In the genomic region with DNA sequence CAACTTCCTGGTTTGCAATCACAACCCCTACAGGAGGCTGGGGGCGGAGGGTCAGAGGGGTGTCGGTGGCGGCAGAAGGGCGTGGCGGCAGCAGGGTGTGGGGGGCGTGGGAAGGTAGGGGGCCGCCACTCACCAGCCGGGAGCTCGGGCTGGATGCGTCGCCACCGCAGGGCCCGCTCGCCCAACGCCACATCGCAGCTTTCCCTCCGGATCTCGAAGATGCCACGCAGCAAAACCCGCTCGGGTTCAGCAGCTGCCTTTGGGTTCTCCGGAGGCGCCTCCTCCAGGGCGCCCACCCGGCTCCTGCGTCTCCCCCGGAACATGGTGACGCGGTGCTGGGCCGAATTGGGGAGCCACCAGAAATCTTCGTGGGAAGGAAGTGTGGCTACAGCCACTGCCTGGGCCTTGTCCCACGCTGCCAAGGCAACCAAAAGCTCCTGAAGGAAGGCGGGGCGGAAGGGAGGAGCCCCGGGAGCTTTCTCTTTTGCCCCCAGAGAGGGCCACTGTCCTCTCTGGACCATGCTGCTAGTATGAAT, we compare ENCODE assay signal across 8 mouse cellular contexts. TPM values are rescaled to one million over a fixed set of nuclear protein-coding genes. Genes with fewer than 3 reads are reported as not detected.
DNase-seq lines count a peak whose midpoint lies in the region; ATAC-seq and TF ChIP-seq lines count a peak whose summit lies in the region.

No protein-coding gene starts in this region.

- peak overlapping the region; percentile 46 for H3K4me3 ChIP-seq in kidney, embryonic 14.5 days (ENCODE audit: low read length)
- peak overlapping the region; percentile 43 for H3K4me3 ChIP-seq in intestine, postnatal 0 days (ENCODE audit: low read depth, low read length)

- no peak overlapping the region for H3K27ac ChIP-seq in kidney, embryonic 14.5 days (ENCODE audit: low read depth, low read length)
- no peak overlapping the region for H3K27ac ChIP-seq in intestine, postnatal 0 days (ENCODE audit: low read depth, low read length)

- H3K27me3 ChIP-seq in kidney, embryonic 14.5 days (ENCODE audit: control insufficient read depth, insufficient read depth, low read length) = no peaks in the 10 kb centered on the region; the same call in 1 of the 2 replicates
- peaks cover 10% of the 10 kb centered on the region; the same call in 1 of the 2 replicates for H3K27me3 ChIP-seq in intestine, postnatal 0 days (replicated peaks; ENCODE audit: control insufficient read depth, insufficient read depth, low read length)

- no peaks in the 10 kb centered on the region; the same call in none of the 2 replicates for H3K4me1 ChIP-seq in kidney, embryonic 14.5 days (ENCODE audit: control insufficient read depth, insufficient read depth, low read length)
- peaks cover 5% of the 10 kb centered on the region; the same call in 1 of the 2 replicates for H3K4me1 ChIP-seq in intestine, postnatal 0 days (replicated peaks; ENCODE audit: control insufficient read depth, insufficient read depth, low read length)

- no peak for TF ChIP-seq CTCF in intestine, postnatal 0 days (IDR thresholded peaks at IDR 0.05; ENCODE audit: low read depth)

- no peaks in the 10 kb centered on the region for H3K36me3 ChIP-seq in kidney, embryonic 14.5 days (ENCODE audit: control insufficient read depth, insufficient read depth, low read length)
- H3K36me3 ChIP-seq in intestine, postnatal 0 days (ENCODE audit: control insufficient read depth, insufficient read depth) = no peaks in the 10 kb centered on the region

- H3K4me2 ChIP-seq in kidney, embryonic 14.5 days (replicated peaks; ENCODE audit: low read depth, low read length) = peak overlapping the region; percentile 96
- H3K4me2 ChIP-seq in intestine, postnatal 0 days (replicated peaks; ENCODE audit: low read depth) = peak overlapping the region; percentile 79

- no peak for DNase-seq in kidney, adult 9 months
- peak; percentile 63 to 66 for DNase-seq in cerebellum, postnatal 10 days
- DNase-seq in lung, postnatal 10 days = peak; percentile 6
- DNase-seq in right cerebral cortex, postnatal 25 days = peak; percentile 43
- no peak for DNase-seq in adrenal gland, adult 18-20 months (ENCODE audit: low spot score in 2 of 2)

- peak; percentile 66 for ATAC-seq in kidney, embryonic 14.5 days (ENCODE audit: low FRiP score, low TSS enrichment)
- peak; percentile 94 for ATAC-seq in granulocyte monocyte progenitor cell, adult 5-6 weeks (replicated peaks; ENCODE audit: poor library complexity, severe bottlenecking)
- ATAC-seq in intestine, postnatal 0 days = no peak

- WGBS in kidney, embryonic 14.5 days = 1% methylated on average over 35 of the region's 35 CpGs
- WGBS in intestine, postnatal 0 days = 2% methylated on average over 35 of the region's 35 CpGs

- H3K9ac ChIP-seq in kidney, embryonic 14.5 days (ENCODE audit: low read depth, low read length) = peak overlapping the region; percentile 47
- H3K9ac ChIP-seq in intestine, postnatal 0 days (ENCODE audit: low read depth, low read length) = 0 out of 2 replicates have a peak overlapping the region, but pooled peaks have one; percentile 22

- no peaks in the 10 kb centered on the region for H3K9me3 ChIP-seq in kidney, embryonic 14.5 days (ENCODE audit: control insufficient read depth, low read length)
- no peaks in the 10 kb centered on the region for H3K9me3 ChIP-seq in intestine, postnatal 0 days (ENCODE audit: control insufficient read depth)

RNA-seq across cellular contexts. Expression of a gene that starts 27.9 kb away (rescaled TPM):
- not detected in 2 replicates for polyA plus RNA-seq in kidney, embryonic 14.5 days (2014; fragmentation: Nextera tagmentation; extraction: Ambion mirVana)
- not detected in 2 replicates for total RNA-seq in granulocyte monocyte progenitor cell, adult 5-6 weeks (2014; fragmentation: Nextera tagmentation)
- total RNA-seq in granulocyte monocyte progenitor cell, adult 5-6 weeks (2017) = not detected in 2 replicates
- 2.1 and 2.4 TPM in 2 replicates for polyA plus RNA-seq in intestine, postnatal 0 days (2015; fragmentation: Nextera tagmentation; extraction: Ambion mirVana)
- not detected for total RNA-seq in adrenal gland, adult 18-20 months (2021)

RNA-seq across cellular contexts. Expression of a gene that starts 27.9 kb away (rescaled TPM):
- polyA plus RNA-seq in kidney, embryonic 14.5 days (2014; fragmentation: Nextera tagmentation; extraction: Ambion mirVana) = 1.4 and 2.7 TPM in 2 replicates
- 6.8 and 11.2 TPM in 2 replicates for total RNA-seq in granulocyte monocyte progenitor cell, adult 5-6 weeks (2014; fragmentation: Nextera tagmentation)
- 7.1 and 10.4 TPM in 2 replicates for total RNA-seq in granulocyte monocyte progenitor cell, adult 5-6 weeks (2017)
- polyA plus RNA-seq in intestine, postnatal 0 days (2015; fragmentation: Nextera tagmentation; extraction: Ambion mirVana) = 0.34 and 1.2 TPM in 2 replicates
- total RNA-seq in adrenal gland, adult 18-20 months (2021) = 1 to 10 TPM; 2.5 to 4.2 TPM

Comparison
In these comparisons a context has a peak if more than half of its experiments do, and no peak if none do; other contexts are left out.
1. DNase-seq: peak in cerebellum, postnatal 10 days (2 of 2), lung, postnatal 10 days (single experiment) and right cerebral cortex, postnatal 25 days (single experiment); none in kidney, adult 9 months (single experiment) and adrenal gland, adult 18-20 months (0 of 2).